Mouse (Mus musculus): ENCODE results near the gene Uvrag.

The Uvrag gene

DNA sequence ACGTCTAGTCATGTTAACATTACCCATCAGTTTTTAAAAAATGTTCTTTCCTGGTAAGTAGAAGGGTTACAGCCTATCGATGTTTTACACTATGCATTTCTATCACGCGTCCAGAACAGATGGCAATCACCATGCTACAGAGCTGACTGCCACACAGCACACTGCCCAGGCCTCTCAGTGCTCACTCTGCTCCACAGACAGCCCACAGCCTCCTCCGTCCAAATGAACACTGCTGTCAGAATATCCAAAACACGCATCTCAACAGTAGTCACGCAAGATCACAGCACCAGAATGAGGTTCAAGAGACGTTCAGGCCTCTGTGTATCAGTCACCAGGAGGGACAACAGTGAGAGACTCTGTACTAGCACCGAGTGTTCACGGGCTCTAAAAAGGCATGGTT, 115.0 kb downstream of the Uvrag start:
- DNase-seq (ENCODE audit: low read depth in 1 of 2, low spot score in 2 of 2) = no peak

DNA sequence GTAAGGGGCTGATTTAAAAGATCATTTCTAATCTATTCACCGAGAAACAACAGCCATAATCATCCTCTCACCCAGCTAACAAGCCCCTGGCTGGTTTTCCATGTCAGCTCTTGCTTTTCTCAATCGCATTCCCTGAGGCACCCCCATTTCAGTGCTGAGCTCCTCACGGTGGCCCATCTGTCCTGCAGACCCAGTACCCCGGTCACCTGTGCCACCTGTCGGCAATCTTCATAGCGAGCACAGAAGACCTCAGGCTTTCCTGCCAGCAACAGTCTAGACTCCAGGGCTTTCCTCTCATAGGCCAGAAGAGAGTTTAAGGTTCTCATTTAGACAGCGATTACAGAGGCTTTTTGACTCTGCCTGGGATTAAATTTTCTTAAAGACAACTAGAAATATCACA, 115.7 kb downstream of the Uvrag start:
- no peak for DNase-seq (ENCODE audit: low read depth in 1 of 2, low spot score in 2 of 2)

DNA sequence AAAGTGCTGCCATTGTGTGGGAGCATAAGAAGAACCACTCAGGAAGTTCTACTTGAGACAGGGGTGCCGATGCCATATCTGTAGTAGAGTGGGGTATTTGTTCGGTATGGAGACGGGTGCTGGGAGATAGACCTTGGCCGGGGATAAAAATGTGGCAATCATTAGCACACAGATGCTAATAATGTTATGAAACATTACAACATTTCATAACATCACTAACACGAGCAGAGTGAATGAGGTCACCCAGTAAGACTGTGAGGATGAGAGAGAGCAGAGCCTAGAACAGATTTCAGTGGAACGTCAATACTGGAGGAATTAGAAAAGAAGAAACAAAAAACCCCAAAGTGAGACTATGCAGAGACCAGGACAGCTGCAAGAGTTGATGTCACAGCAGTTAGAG, 116.2 kb downstream of the Uvrag start:
- DNase-seq (ENCODE audit: low read depth in 1 of 2, low spot score in 2 of 2) = no peak

DNA sequence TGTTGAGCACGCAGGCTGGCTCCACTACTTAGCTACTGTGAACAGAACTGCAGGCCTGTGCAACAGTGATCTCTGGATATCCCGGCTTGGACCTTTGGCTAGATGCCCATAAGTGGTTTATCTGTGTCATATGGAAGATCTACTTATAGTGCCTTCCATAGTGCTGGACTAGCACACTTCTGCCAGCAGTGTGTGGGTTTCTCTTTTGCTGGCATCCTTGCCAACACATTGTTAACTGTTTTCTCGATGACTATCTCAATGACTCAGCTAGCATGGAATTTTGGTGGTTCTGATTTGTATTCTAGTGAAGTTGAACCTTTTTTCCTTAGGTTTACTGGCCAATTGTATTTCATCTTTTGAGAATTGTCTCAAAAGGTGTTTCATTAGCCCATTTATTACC, 117.0 kb downstream of the Uvrag start:
- DNase-seq (ENCODE audit: low read depth in 1 of 2, low spot score in 2 of 2) = no peak

DNA sequence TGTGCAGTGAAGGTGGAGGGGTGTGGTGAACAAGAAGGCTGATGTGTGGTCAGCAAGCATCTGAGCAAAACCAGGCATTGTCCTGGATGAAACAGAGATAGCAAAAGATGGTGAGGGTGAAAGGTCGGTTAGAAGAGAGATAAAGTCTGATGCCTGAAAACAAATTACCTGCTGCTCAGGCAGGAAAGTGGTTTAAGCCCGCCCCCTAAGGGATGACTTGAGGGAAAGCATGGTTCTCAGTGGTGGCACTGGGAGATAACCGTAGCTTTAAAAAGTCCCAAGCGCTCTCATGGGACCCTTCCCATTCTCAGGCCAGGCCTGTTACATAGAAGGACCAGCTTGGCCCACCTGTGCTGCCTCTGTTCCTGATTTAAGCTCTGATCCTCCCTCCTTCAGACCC, 119.7 kb downstream of the Uvrag start:
- DNase-seq (ENCODE audit: low read depth in 1 of 2, low spot score in 2 of 2) = no peak

DNA sequence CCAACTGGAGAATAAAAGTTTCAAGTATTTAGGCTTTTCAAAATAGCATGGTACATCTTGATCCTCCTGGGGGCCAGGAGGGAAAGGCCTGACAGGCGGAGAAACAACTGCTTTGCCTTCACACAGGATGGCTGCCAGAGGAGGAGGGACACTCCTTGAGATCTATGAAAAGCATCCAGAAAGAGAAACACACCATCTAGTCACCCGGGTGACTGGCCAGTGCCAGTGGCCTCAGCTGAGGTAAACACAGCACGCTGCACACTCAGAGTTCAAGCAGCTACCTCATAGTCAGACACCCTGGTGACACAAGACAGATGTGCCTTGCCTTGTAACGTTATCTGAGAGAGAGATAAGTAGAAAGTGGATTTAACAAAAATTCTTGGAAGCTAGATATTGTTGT, 120.6 kb downstream of the Uvrag start:
- DNase-seq (ENCODE audit: low read depth in 1 of 2, low spot score in 2 of 2) = no peak

DNA sequence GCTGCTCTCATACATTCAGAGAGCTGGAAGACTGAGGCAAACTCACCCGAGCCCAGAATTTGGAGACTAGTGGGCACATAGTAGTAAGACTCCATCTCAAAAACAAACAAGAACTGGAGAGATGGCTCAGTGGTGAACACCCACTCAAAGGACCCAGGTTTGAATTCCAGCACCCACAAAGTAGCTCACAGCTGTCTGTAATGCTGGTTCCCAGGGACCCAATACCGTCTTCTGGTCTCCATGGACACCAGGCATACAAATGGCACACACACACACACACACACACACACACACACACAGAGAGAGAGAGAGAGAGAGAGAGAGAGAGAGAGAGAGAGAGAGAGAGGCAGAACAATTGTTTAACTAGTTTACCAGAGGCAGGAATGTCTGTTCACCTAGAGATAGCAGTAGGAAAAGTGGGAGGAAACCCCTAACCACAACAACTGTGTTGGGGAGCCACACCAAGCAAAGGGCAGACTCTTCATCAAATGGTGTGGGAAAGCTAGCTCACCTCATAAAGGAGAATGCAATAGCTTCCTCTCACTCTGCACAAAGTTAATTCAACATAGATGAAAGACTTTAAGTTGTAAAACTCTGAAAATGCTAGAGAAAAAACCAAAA, 123.6 kb downstream of the Uvrag start:
- DNase-seq (ENCODE audit: low read depth in 1 of 2, low spot score in 2 of 2) = no peak

DNA sequence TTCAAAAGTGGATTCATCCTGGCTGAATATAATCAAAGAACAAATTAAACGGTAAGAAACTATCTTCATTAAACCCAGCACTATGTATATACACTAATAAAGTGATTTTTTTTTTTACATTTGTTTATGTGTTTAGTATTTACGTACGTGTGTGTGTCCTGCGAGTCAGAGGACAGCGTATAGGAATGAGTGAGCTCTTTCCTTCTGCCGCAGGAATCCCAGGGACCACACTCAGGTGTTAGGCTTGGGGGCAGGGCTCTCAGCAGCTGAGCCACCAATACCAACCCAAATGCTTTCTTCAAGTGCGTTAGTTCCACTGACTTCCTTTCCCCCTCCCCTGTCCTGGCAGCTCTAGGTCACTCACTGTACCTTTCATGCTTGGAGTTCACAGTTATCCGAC, 125.0 kb downstream of the Uvrag start:
- no peak for DNase-seq (ENCODE audit: low read depth in 1 of 2, low spot score in 2 of 2)

DNA sequence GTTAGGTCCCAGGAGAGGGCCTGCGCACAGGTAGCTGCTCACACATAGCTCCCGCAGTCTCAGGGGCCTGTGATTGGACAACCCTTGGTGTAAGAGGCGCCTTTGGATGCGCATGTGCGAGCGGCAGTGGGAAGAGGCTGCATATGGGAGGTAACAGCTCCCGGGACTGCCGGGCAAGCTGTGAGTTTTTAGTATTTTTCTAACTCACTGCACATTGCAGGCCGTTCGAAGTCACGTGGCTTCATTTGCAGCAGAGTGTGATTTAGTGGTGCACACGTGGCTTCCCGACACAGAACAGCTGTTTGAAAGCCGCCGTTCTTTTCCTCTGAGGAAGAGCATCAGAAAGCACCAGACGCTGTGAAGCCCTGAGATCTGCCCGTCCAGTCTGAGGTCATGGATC, 125.5 kb downstream of the Uvrag start:
- DNase-seq (ENCODE audit: low read depth in 1 of 2, low spot score in 2 of 2) = no peak

DNA sequence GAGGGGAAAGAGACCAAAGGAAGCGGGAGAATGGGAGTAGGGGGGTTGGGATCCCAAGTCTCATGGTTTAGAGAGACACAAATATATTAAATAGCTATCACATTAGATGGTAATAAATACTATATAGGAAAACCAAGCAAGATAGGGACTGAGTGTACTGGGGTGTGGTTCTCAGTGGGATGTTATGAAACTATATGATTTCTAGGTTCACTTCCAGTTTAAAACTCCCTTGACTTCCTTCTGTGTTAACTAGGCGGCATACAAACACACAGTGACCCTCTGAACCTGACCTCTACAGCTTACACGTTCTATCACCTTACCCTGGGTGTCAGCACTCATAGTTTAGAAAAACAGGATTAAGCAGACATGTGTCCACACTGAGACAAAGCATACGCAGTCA, 126.3 kb downstream of the Uvrag start:
- no peak for DNase-seq (ENCODE audit: low read depth in 1 of 2, low spot score in 2 of 2)

DNA sequence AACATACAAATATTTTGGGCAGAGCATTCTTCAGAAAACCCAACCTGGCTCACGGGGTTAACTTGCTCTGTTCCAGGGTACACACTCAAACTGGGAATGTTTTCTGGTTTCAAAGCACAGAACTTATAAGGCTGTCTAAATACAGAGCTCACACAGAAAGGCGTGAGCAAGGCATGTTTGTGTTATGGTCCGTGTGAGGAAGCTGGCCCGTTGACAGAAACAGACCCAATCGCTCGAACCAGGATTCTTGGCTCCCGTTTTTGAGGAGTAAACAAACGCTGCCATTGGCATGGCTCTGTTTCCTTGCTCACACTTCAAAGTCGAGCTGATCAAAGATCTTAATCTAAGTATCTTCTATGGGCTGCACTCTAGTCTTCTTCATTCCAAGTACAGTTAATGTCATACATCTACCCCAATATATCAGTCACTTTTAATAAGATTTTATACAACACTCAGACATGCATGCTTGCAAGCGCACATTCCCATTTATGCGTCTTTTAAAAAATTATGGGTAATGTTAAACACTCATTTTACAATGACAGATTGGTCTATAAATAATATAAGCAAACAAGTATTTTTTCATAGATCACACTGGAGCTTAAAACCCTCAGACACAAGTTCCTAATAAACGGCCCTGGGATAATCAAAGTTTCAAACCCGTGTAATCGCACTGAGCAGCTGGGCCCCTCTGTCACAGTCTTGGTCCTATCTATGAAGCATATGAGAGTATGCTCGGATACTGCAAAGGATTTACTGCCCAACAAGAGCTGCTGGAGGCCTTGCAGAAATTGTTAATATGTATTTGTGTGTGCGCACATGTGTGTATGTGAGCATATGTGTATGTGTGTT, 133.2 kb downstream of the Uvrag start:
- no peak for DNase-seq (ENCODE audit: low read depth in 1 of 2, low spot score in 2 of 2)

DNA sequence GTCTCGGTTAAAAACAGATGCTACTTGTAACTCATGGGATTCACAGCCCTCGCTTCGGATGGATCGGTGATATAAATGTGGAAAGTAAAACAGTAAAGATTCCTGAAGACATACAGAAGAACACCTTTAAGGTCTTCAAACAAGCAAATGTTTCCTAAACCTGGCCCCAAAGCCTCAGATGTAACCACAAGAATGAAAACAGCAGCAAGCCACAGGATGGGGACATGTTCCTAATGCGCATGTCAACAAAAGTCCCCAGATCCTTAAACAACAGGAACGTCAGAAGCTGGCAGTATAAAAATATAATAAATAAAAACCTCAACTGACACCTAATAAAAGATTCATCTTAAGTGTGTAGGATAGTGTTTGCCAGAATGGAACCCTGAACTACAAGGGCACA, 137.7 kb downstream of the Uvrag start:
- DNase-seq (ENCODE audit: low read depth in 1 of 2, low spot score in 2 of 2) = no peak

DNA sequence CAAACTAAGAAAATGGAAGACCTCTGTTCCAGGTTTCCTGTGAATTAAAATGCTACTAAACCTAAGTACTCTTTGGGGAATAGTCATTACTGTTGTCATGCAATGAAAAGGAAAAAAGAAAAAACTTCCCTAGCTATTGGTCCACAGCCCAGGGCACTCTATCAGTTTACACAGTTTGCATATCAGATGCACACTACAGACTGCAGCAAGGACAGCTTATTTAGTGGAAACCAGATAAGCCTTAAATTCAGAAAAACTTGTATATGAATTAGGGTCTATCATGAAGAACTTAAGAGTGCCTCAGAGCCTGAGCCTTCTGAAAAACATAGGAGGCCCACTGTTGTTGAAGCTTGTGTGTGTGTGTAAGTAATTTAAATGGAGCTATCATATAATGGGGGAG, 142.2 kb downstream of the Uvrag start:
- DNase-seq (ENCODE audit: low read depth in 1 of 2, low spot score in 2 of 2) = no peak

DNA sequence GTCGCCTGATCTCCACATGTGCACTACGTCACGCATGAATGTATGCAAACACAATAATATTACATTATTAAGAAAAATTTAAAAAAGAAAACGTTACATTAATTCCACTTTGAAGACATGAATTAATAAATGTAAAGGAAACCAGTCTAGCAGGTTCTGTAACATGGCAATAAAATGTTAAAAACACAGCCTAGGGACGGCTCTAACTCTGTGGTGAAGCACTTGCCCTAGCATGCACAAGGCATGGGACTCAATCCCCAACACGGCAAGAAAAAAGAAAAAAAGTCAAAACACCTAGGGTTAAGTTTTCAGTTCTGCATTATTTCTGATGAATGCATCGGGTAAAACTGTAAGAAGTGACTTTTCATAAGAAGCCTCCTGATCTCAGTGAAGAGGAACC, 143.2 kb downstream of the Uvrag start:
- no peak for DNase-seq (ENCODE audit: low read depth in 1 of 2, low spot score in 2 of 2)

DNA sequence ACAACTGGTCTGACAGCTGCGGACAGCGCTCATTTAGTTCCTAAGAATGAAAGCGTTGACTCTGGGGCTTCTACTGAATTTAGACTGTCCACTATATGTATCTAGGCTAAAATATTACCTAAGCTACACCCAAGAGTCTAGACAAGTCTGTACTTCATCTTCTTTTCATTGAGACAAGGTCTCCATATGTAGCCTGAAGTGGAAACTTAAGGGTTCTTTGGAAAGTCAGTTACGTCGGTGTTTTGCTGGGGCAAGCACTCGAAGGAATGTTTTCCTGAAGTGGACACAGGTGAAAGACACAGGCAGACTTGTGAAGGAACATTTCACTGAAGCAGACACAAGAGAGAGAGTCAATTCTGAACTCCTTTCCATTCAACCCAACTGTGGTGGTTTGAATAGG, 144.2 kb downstream of the Uvrag start:
- DNase-seq (ENCODE audit: low read depth in 1 of 2, low spot score in 2 of 2) = no peak

DNA sequence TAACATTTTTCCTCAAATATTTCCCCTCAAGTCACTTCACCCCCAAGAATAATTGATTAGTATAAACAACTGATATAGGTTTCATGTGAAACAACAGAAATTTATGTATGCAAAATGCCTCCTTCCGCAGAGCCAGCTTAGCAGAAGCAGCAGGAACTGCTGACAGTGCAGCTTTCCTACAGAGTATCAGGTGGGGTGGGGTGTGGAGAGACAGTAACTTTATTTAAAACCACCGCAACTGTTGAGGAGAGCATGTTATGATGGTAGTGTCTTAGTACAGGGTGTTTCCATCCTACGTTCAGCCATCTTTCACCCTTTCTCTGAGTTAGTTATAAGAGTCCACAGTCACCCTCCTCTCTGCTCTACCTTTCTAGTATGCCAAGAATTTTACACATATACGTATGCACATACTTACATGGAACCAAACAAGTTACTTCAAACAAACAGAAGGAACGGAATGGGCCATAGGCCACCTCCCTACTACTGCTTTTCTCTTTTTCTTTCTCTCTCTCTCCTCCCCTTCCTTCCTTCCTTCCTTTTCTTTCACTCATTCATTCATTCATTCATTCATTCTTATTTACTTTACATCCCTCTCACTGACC, 145.7 kb downstream of the Uvrag start:
- no peak for DNase-seq (ENCODE audit: low read depth in 1 of 2, low spot score in 2 of 2)

DNA sequence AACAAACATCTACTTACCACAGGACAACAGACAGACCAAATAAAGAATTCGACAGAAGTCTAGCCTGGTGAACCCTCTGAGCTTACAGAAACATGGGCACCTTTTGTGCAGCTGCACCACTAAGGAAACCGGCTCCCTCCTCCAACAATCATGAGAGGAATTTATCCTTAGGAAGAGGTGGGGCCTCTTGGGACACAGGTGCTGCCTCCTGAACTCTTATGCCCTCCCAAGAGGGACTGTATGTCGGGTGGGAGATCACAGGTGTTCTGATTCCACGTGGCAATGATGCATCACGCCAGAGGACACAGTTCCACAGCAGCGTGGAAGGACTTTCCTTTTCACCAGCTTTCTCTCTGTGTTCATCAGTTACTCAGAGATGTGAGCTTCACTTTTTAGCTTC, 146.8 kb downstream of the Uvrag start:
- DNase-seq (ENCODE audit: low read depth in 1 of 2, low spot score in 2 of 2) = no peak

DNA sequence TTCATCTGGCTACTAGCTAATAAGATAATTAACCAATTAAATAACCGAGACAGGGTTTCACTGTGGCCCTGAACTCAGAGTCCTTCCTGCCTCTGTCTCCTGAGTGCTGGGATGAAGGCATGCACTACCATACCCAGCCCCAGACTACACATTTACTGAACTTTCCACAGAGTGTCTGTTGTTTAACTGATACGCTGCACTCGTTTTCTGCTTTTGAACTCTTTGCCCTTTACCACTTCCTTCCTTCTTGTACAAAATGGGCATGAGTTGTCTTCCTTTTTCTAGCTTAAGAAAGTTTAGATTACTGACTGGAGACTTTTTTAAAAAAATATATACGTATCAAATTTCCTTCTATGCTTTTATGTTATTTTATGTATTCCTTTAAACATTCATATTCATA, 147.5 kb downstream of the Uvrag start:
- no peak for DNase-seq (ENCODE audit: low read depth in 1 of 2, low spot score in 2 of 2)

DNA sequence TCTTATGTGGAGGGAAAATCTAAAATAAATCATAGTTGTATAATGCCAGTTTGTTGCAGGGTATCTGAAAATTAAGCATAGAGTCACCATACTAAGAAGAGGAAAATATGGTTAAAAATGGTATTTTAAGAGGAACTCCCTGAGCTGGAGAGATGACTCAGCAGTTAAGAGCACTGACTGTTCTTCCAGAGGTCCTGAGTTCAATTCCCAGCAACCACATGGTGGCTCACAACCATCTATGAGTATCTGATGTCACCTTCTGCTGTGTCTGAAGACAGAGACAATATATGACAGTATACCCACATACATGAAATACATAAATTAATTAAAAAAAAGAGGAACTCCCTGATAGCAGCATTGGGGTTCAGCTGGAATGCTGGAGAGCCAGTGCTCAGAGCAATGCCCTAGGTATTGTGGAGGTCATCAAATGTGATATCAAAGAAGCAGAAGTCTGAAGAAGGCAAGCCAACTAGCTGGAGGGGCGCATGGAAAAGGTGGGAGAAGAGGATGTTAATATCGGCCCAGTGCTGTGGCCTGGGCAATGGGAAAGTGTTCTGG, 149.7 kb downstream of the Uvrag start:
- DNase-seq (ENCODE audit: low read depth in 1 of 2, low spot score in 2 of 2) = no peak

DNA sequence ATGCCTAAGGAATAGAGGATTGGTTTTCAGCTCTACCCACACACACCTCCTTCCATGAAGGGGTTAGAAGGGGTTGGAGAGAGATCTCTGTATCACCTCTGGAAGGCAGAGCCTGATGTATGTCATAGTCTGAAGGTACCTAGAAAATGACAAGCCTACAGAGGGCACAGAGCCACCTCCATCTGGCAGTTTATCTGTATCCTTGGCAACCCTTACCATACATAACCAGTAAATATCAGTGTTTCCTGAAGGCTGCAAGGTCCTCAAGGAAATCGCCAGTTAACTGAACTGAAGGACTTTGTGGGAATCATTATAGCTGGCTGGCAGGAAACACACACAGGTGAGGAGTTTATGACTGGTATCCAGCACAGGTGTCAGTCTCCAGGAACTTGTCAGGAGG, 150.4 kb downstream of the Uvrag start:
- no peak for DNase-seq (ENCODE audit: low read depth in 1 of 2, low spot score in 2 of 2)

DNA sequence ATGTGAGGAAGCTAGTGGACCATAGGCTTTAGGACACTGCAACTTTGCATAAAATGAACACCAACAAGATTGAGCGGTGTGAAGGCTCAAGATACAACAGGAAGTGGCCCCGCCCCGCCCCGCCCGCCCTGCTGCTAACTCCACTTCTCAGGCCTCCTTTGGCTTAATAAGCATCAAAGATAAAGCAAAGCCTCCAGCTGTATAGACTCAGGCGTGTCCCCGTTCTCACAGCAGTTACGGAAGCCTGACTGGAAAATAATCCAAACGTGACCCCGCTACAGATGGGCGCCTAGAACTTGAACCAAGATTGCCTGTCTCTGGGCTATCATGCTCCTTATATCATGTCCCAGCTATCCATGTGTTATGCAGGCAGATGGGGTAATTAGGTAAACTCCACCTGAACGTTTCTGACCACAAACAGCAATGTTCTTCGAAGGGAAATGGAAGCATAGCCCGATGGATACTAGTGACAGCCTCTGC, 153.9 kb downstream of the Uvrag start:
- no peak for DNase-seq (ENCODE audit: low read depth in 1 of 2, low spot score in 2 of 2)

DNA sequence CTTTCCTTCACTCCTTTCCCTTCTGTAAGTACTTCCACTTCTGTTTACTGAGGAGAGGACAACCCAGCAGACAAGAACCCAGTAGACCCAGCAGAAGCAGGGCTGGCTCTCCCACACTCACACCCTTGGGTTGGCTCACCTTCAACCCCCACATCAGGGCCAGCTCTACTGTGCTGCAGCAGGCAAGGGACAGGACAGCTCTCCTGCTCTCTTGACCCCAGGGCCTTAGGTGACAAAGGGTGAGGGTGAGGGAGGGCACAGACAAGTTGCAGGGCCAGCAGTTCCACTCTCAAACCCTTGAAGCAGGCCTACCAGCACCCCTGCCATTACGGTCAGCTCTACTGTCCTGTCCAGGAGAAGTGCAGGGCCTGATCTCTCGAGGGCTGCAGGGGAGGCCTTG, 155.0 kb downstream of the Uvrag start:
- DNase-seq (ENCODE audit: low read depth in 1 of 2, low spot score in 2 of 2) = no peak
